Mouse (Mus musculus) embryonic facial prominence, embryonic 14.5 days (tissue): Measurements from ENCODE around the gene Smc5. TPM values are rescaled to one million over a fixed set of nuclear protein-coding genes. Genes with fewer than 3 reads are reported as not detected.

Experiments used
- ATAC-seq: fragments of 200-750 bp; cut with Nextera tagmentation; 2 replicates; pipeline ENCODE4 v1.8.0; 2017; ENCODE audit warnings: low read depth, moderate number of reproducible peaks, moderate TSS enrichment
- DNase-seq: peaks from one replicate; pipeline ENCODE4 v3.0.0-alpha.2; 2015; ENCODE audit warnings: low spot score
- H3K27ac ChIP-seq: fragments of 300-500 bp; sonication (generic); replicated peaks from 2 replicates; pipeline ENCODE4 v1.5.1; 2014; ENCODE audit warnings: low read depth, mild to moderate bottlenecking, low read length, moderate library complexity
- H3K27me3 ChIP-seq: fragments of 300-500 bp; sonication (generic); replicated peaks from 2 replicates; pipeline ENCODE4 v1.6.1; 2014; ENCODE audit warnings: low read length; ENCODE audit not compliant: control insufficient read depth, insufficient read depth
- H3K36me3 ChIP-seq: fragments of 300-500 bp; sonication (generic); 2 replicates; pipeline ENCODE4 v1.6.1; 2014; ENCODE audit warnings: low read length, mixed read lengths; ENCODE audit not compliant: control insufficient read depth, insufficient read depth
- H3K4me1 ChIP-seq: fragments of 300-500 bp; sonication (generic); 2 replicates; pipeline ENCODE4 v1.6.1; 2014; ENCODE audit warnings: antibody characterized with exemption, low read length; ENCODE audit not compliant: control insufficient read depth, insufficient read depth
- H3K4me2 ChIP-seq: fragments of 300-500 bp; sonication (generic); 2 replicates; pipeline ENCODE4 v1.6.1; 2014; ENCODE audit warnings: low read depth, mild to moderate bottlenecking, low read length, moderate library complexity, mixed read lengths
- H3K4me3 ChIP-seq: fragments of 300-500 bp; sonication (generic); 2 replicates; pipeline ENCODE4 v1.5.1; 2014; ENCODE audit warnings: low read depth, mild to moderate bottlenecking, low read length
- H3K9ac ChIP-seq: fragments of 300-500 bp; sonication (generic); 2 replicates; pipeline ENCODE4 v1.6.1; 2014; ENCODE audit warnings: low read depth, mild to moderate bottlenecking, low read length, moderate library complexity, mixed read lengths
- H3K9me3 ChIP-seq: fragments of 300-500 bp; sonication (generic); 2 replicates; pipeline ENCODE4 v1.6.1; 2016; ENCODE audit warnings: low read length; ENCODE audit not compliant: control insufficient read depth
- WGBS: fragments of 180-500 bp; shearing (Covaris S2); extraction: QIAGEN DNeasy Blood & Tissue Kit; methylation state at CpG from one replicate; pipeline ENCODE4 v1.1.7; 2014; 5-methylcytosine and 5-hydroxymethylcytosine counted together
- polyA plus RNA-seq: library from polyadenylated mRNA; unstranded; fragments of >200 nt; fragmentation: Nextera tagmentation; extraction: Ambion mirVana; gene quantifications from 2 replicates; pipeline ENCODE4 v1.2.1, GENCODE M21; 2014

The Smc5 gene
- polyA plus RNA-seq, 1 experiment from 2014 or later: 31.2 TPM

- Histone ChIP-seq H3K4me1 (no peaks in the 10 kb centered on the region), H3K36me3 (peaks cover 69% of the 10 kb centered on the region), H3K27me3 (no peaks in the 10 kb centered on the region), H3K4me2 (no peak overlapping the region), H3K4me3 (no peak overlapping the region), H3K27ac (no peak overlapping the region), H3K9me3 (no peaks in the 10 kb centered on the region), H3K9ac (no peak overlapping the region)
- no peak for DNase-seq
- ATAC-seq: no peak
- WGBS: 86% methylated on average over 6 of the region's 6 CpGs
Observed at GRCm38 (mm10) chr19:23211325-23211724, 62.4 kb downstream of the Smc5 start.

GRCm38 (mm10) chr19:23203505-23204053 is 70.1 kb downstream of the Smc5 start:
- no peak overlapping the region for H3K4me2 ChIP-seq
- WGBS: 93% methylated on average over 3 of the region's 3 CpGs
- ATAC-seq (no peak), DNase-seq (no peak)
- H3K27ac ChIP-seq: no peak overlapping the region
- no peak overlapping the region for H3K4me3 ChIP-seq
- peaks cover 12% of the 10 kb centered on the region; the same call in 1 of the 2 replicates for H3K9me3 ChIP-seq
- H3K27me3 ChIP-seq: no peaks in the 10 kb centered on the region
- no peaks in the 10 kb centered on the region for H3K4me1 ChIP-seq
- H3K36me3 ChIP-seq: peaks cover 42% of the 10 kb centered on the region
- no peak overlapping the region for H3K9ac ChIP-seq

- ATAC-seq: no peak
- no peaks in the 10 kb centered on the region for H3K27me3 ChIP-seq
- no peak overlapping the region for H3K27ac ChIP-seq
- no peak overlapping the region for H3K4me3 ChIP-seq
- 93% methylated on average over 5 of the region's 5 CpGs for WGBS
- DNase-seq: no peak
- H3K4me1 ChIP-seq: no peaks in the 10 kb centered on the region
- H3K4me2 ChIP-seq: no peak overlapping the region
- peaks cover 12% of the 10 kb centered on the region; the same call in 1 of the 2 replicates for H3K9me3 ChIP-seq
- H3K9ac ChIP-seq: no peak overlapping the region
- H3K36me3 ChIP-seq: peaks cover 42% of the 10 kb centered on the region
Observed at GRCm38 (mm10) chr19:23202106-23202505, 71.6 kb downstream of the Smc5 start.

GRCm38 (mm10) chr19:23193076-23193475 is 80.6 kb downstream of the Smc5 start:
- Histone ChIP-seq H3K36me3 (0 out of 2 replicates have a peak, but pooled peaks cover 11% of the 10 kb centered on the region), H3K9me3 (no peaks in the 10 kb centered on the region), H3K27ac (no peak overlapping the region), H3K9ac (no peak overlapping the region), H3K4me2 (no peak overlapping the region), H3K4me3 (no peak overlapping the region), H3K27me3 (no peaks in the 10 kb centered on the region), H3K4me1 (no peaks in the 10 kb centered on the region)
- no peak for DNase-seq
- WGBS: 55% methylated on average over 3 of the region's 3 CpGs
- no peak for ATAC-seq

- 93% methylated on average over 6 of the region's 6 CpGs for WGBS
- no peaks in the 10 kb centered on the region for H3K36me3 ChIP-seq
- DNase-seq (no peak), ATAC-seq (no peak)
- no peaks in the 10 kb centered on the region for H3K4me1 ChIP-seq
- H3K27me3 ChIP-seq: no peaks in the 10 kb centered on the region
- no peak overlapping the region for H3K9ac ChIP-seq
- no peak overlapping the region for H3K4me3 ChIP-seq
- H3K4me2 ChIP-seq: no peak overlapping the region
- no peak overlapping the region for H3K27ac ChIP-seq
- H3K9me3 ChIP-seq: no peaks in the 10 kb centered on the region
Observed at GRCm38 (mm10) chr19:23191486-23191885, 82.2 kb downstream of the Smc5 start.

- no peaks in the 10 kb centered on the region for H3K36me3 ChIP-seq
- DNase-seq (no peak), ATAC-seq (no peak)
- no peaks in the 10 kb centered on the region for H3K27me3 ChIP-seq
- H3K4me1 ChIP-seq: no peaks in the 10 kb centered on the region
- H3K9ac ChIP-seq: no peak overlapping the region
- no peak overlapping the region for H3K4me3 ChIP-seq
- H3K9me3 ChIP-seq: no peaks in the 10 kb centered on the region
- H3K4me2 ChIP-seq: no peak overlapping the region
- 68% methylated on average over 1 of the region's 1 CpGs for WGBS
- H3K27ac ChIP-seq: no peak overlapping the region
Observed at GRCm38 (mm10) chr19:23189744-23190143, 84.0 kb downstream of the Smc5 start.

GRCm38 (mm10) chr19:23188986-23189385 is 84.7 kb downstream of the Smc5 start:
- Histone ChIP-seq H3K4me2 (no peak overlapping the region), H3K4me3 (no peak overlapping the region), H3K4me1 (no peaks in the 10 kb centered on the region), H3K36me3 (no peaks in the 10 kb centered on the region), H3K27me3 (no peaks in the 10 kb centered on the region), H3K9ac (no peak overlapping the region), H3K27ac (no peak overlapping the region), H3K9me3 (no peaks in the 10 kb centered on the region)
- ATAC-seq (no peak), DNase-seq (no peak)
- 95% methylated on average over 7 of the region's 7 CpGs for WGBS

- no peak for DNase-seq
- ATAC-seq: no peak
Observed at GRCm38 (mm10) chr19:23187732-23188131, 86.0 kb downstream of the Smc5 start.

GRCm38 (mm10) chr19:23184068-23184467 is 89.6 kb downstream of the Smc5 start:
- Histone ChIP-seq H3K9ac (no peak overlapping the region), H3K4me2 (no peak overlapping the region), H3K4me1 (no peaks in the 10 kb centered on the region), H3K9me3 (no peaks in the 10 kb centered on the region), H3K36me3 (no peaks in the 10 kb centered on the region), H3K27ac (no peak overlapping the region), H3K27me3 (no peaks in the 10 kb centered on the region), H3K4me3 (no peak overlapping the region)
- 79% methylated on average over 4 of the region's 4 CpGs for WGBS
- ATAC-seq: no peak
- DNase-seq: no peak

More at GRCm38 (mm10) chr19:23187732-23188131, 86.0 kb downstream of the Smc5 start:
- 89% methylated on average over 6 of the region's 6 CpGs for WGBS
- H3K4me1 ChIP-seq: no peaks in the 10 kb centered on the region
- no peak overlapping the region for H3K9ac ChIP-seq
- H3K9me3 ChIP-seq: no peaks in the 10 kb centered on the region
- H3K27me3 ChIP-seq: no peaks in the 10 kb centered on the region
- no peak overlapping the region for H3K4me2 ChIP-seq
- no peak overlapping the region for H3K4me3 ChIP-seq
- no peaks in the 10 kb centered on the region for H3K36me3 ChIP-seq
- H3K27ac ChIP-seq: no peak overlapping the region
